Mouse (Mus musculus) liver, adult 2 months (tissue): ENCODE data around the gene Gm49486. TPM values are rescaled to one million over a fixed set of nuclear protein-coding genes. Genes with fewer than 3 reads are reported as not detected.
A peak's percentile ranks its signal among the peaks of the same experiment; 100 is the strongest.

Experiments
- DNase-seq: peaks from one replicate; pipeline ENCODE4 v3.0.0-alpha.2; 2011; ENCODE audit warnings: low read depth, low spot score; ENCODE audit errors: extremely low read depth
- H3K27ac ChIP-seq: fragments of 200-500 bp; replicated peaks from 2 replicates; pipeline ENCODE4 v1.5.1; 2012; ENCODE audit warnings: low read depth, mild to moderate bottlenecking, control low read depth, inconsistent platforms, low read length; ENCODE audit not compliant: insufficient read depth
- H3K27me3 ChIP-seq: fragments of 200-500 bp; 2 replicates; pipeline ENCODE4 v1.6.1; 2012; ENCODE audit warnings: mild to moderate bottlenecking, moderate library complexity, low read length, inconsistent platforms; ENCODE audit not compliant: control insufficient read depth, insufficient read depth
- H3K36me3 ChIP-seq: fragments of 200-500 bp; 2 replicates; pipeline ENCODE4 v1.6.1; 2012; ENCODE audit warnings: low read length, inconsistent platforms; ENCODE audit not compliant: control insufficient read depth, insufficient read depth
- H3K4me1 ChIP-seq: fragments of 200-500 bp; 2 replicates; pipeline ENCODE4 v1.6.1; 2011; ENCODE audit warnings: low read length; ENCODE audit not compliant: control insufficient read depth, insufficient read depth
- H3K4me3 ChIP-seq: fragments of 200-500 bp; 2 replicates; pipeline ENCODE4 v1.5.1; 2011; ENCODE audit warnings: low read depth, mild to moderate bottlenecking, control low read depth, low read length, moderate library complexity; ENCODE audit not compliant: insufficient read depth
- H3K79me2 ChIP-seq: fragments of 200-500 bp; 2 replicates; pipeline ENCODE4 v1.6.1; 2012; ENCODE audit warnings: inconsistent platforms, mild to moderate bottlenecking, low read length, moderate library complexity; ENCODE audit not compliant: control insufficient read depth, insufficient read depth
- H3K9ac ChIP-seq: fragments of 200-500 bp; 2 replicates; pipeline ENCODE4 v1.6.1; 2012; ENCODE audit warnings: low read depth, mild to moderate bottlenecking, control low read depth, inconsistent platforms, low read length
- CTCF ChIP-seq: fragments of 200-500 bp; IDR thresholded peaks from 2 replicates; pipeline ENCODE4 v1.5.1; 2011; ENCODE audit warnings: low read depth, low read length, control low read depth
- POLR2A ChIP-seq: fragments of 200-500 bp; IDR thresholded peaks from 2 replicates; pipeline ENCODE4 v1.6.1; 2011; ENCODE audit warnings: low read length, control low read depth; ENCODE audit not compliant: insufficient read depth; ENCODE audit errors: extremely low read depth
- WGBS: fragments of 180-500 bp; shearing (Covaris S2); methylation state at CpG from one replicate; pipeline ENCODE4 v1.1.7; 2018; 5-methylcytosine and 5-hydroxymethylcytosine counted together
- polyA plus RNA-seq: library from polyadenylated mRNA; depleted of rRNA; stranded (reverse); fragments of >200 nt; gene quantifications from 2 replicates; pipeline ENCODE4 v1.2.3, GENCODE M21; 2012
- total RNA-seq: library from RNA; depleted of rRNA; stranded (reverse); fragments of >200 nt; gene quantifications from 2 replicates; pipeline ENCODE4 v1.2.3, GENCODE M21; 2014

Gene Gm49486
- total and polyA plus RNA-seq, 2 experiments = not detected

DNA sequence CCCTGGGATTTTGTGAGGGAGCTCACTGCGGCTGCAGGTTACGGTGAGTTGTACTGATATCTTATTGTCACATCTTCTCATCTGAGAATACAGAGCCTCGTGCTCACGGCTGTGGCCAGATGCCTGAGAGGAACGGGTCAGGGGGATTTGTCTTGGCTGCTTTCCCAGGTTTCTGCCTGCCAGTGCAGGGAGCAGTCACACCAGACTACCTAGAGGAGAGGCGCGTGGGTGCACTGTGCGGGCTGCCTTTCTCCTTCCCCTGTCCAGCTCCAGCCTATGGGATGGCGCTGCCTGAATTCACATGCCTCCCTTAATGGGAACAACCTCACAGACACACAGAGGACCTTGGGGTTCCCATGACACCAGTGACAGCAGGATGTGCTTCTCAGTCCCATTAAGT, 6.1 kb downstream of the Gm49486 start:
- Histone ChIP-seq H3K79me2 (no peaks in the 10 kb centered on the region), H3K27me3 (no peaks in the 10 kb centered on the region), H3K4me3 (no peak overlapping the region), H3K9ac (no peak overlapping the region), H3K4me1 (no peaks in the 10 kb centered on the region), H3K36me3 (peaks cover 11% of the 10 kb centered on the region), H3K27ac (no peak overlapping the region)
- WGBS = 52% methylated on average over 9 of the region's 9 CpGs
- no peak for DNase-seq
- TF ChIP-seq POLR2A (no peak), CTCF (no peak)

DNA sequence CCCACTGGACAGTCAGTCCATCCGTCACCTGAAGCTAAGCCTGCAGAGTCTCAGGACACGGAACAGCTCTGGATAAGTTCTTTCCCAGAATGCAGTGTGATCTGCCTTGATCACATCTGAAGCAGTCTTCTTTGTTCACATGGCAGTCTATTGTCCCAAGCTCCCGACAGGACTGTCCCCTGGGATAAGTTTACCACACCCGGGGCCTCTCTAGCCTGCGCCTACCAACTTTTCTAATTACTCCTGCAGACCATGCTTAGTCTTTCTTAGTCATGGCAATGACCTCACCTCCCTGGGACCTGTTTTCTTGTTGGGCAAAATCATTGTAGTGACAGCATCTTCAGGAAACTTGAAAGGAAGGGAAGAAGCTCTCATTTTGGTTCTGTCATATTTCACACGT, 8.8 kb downstream of the Gm49486 start:
- no peaks in the 10 kb centered on the region for H3K4me1 ChIP-seq
- WGBS = 93% methylated on average over 6 of the region's 6 CpGs
- no peaks in the 10 kb centered on the region for H3K79me2 ChIP-seq
- TF ChIP-seq POLR2A (no peak), CTCF (no peak)
- no peak overlapping the region for H3K27ac ChIP-seq
- H3K4me3 ChIP-seq = no peak overlapping the region
- peaks cover 12% of the 10 kb centered on the region for H3K36me3 ChIP-seq
- H3K27me3 ChIP-seq = no peaks in the 10 kb centered on the region
- no peak overlapping the region for H3K9ac ChIP-seq
- DNase-seq = no peak

DNA sequence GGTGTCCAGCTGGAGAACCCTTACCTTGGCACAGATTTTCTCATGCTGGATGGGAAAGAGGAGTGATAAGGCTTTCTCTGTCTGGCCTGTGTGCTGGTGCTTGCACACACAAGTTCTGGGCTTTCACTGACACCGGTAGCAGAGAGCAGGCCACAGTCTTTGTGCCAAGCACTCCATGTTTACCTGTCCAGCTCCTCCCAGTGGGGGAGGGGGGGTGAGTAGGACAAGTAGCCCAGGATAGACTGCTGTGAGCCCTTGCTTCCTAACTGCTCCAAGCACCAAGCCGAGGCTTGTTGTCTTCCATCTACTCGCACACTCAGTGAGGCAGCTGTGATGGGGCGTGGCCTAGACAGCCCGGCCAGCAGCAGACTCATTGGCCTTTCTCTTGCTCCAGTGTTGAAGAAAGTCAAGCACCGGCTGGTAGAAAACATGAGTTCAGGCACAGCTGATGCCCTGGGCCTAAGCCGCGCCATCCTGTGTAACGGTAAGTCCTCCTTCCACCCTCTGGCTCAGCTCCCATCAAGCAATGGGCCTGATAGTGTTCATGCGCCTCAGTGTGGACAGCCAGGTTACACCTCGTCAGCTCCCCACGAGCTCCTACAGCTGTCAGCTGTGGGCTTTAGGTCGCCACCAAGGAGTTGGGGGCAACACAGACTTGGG, 13.5 kb downstream of the Gm49486 start:
- TF ChIP-seq CTCF = no peak
- TF ChIP-seq POLR2A = no peak
- no peaks in the 10 kb centered on the region for H3K4me1 ChIP-seq
- no peak overlapping the region for H3K4me3 ChIP-seq
- H3K36me3 ChIP-seq = peaks cover 10% of the 10 kb centered on the region
- H3K27ac ChIP-seq = no peak overlapping the region
- WGBS = 80% methylated on average over 13 of the region's 13 CpGs
- no peaks in the 10 kb centered on the region for H3K27me3 ChIP-seq
- no peak overlapping the region for H3K9ac ChIP-seq
- no peak for DNase-seq
- no peaks in the 10 kb centered on the region for H3K79me2 ChIP-seq

DNA sequence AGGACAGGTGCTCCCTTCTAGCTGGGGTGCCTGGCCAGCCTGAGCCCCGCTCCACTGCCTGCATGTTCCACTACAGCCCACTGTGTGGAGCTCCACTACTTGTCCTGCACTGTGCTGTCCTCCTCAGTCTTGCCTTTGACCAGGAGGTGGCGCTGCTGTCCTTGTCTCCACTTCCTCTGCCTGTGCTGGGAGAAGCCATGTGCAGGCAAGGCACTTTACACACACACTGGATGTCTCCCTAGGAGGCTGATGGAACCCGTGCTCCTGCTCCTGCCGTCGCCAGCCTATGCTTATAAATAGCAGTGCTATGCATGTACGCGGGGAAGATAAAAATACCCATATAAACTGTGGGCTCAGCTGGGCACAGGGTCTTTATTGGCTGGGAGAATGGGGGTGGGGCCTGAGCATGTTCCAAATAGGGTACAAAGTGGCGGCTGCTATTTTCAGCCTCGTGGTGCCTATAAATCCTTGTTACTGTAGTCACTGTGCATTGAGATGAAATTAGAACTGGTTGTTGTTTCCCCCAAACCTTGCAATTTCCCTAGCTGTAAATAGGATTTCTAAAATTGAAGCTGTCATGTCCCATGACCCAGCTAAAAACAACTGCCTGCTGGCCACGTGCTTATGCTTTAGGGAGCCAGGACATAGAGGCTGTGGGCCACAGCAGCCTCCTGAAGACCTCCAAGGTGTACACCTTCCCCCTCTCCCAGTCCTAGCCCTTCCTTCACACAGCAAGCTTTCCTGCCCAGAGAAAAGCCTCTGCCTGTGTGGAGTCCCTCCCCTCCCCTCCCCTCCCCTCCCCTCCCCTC, 14.2 kb downstream of the Gm49486 start:
- peak; percentile 74 for DNase-seq
- Histone ChIP-seq H3K9ac (no peak overlapping the region), H3K79me2 (no peaks in the 10 kb centered on the region), H3K4me1 (no peaks in the 10 kb centered on the region), H3K36me3 (peaks cover 10% of the 10 kb centered on the region), H3K27me3 (no peaks in the 10 kb centered on the region), H3K27ac (no peak overlapping the region), H3K4me3 (no peak overlapping the region)
- WGBS = 47% methylated on average over 10 of the region's 10 CpGs
- TF ChIP-seq CTCF (peak; percentile 100), POLR2A (no peak)

DNA sequence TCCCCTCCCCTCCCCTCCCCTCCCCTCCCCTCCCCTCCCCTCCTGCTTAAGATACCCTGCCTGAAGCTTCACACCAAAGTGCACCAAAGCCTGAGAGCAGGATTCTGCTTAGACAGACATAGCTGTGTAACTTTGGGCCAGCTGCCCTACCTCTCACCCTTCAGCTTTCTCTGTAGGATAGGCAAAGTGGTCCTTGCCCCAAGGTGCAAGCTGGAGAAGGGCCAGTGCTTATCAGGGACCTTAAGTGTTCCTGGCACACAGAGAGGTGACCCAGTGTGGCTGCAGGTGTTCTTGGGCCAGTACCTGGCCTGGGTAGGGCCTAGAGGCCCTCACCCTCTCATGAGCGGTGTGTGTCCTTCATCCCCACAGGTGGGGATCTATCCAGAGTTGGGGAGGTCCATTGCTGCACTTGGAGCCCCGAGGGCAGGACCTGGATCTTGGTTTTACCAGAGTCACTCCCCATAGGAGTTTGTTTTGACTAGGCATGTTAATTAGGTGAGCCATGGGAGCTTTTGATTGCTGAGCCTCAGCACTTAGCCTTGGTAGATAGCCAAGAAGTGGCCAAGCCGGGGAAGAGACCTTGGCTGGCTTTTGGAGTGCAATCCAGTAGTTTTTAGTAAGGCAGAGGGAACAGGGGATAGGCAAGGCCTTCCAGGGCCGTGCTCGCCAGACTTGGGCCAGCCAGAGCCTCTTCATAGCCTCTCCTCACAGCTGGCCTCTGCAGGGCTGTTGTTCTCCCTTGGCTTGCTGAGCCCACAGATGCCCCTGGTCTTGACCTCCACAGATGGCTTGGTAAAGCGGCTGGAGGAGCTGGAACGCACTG, 15.1 kb downstream of the Gm49486 start:
- Histone ChIP-seq H3K27ac (no peak overlapping the region), H3K27me3 (no peaks in the 10 kb centered on the region), H3K36me3 (peaks cover 10% of the 10 kb centered on the region), H3K4me3 (no peak overlapping the region), H3K79me2 (no peaks in the 10 kb centered on the region), H3K4me1 (no peaks in the 10 kb centered on the region), H3K9ac (no peak overlapping the region)
- no peak for TF ChIP-seq CTCF
- no peak for TF ChIP-seq POLR2A
- 84% methylated on average over 7 of the region's 7 CpGs for WGBS
- DNase-seq = no peak
